Mouse (Mus musculus): ENCODE measurements at regions not wholly inside any gene's neighbourhood (a gene's known extent, or its start where the extent isn't known, plus 50 kb on each side); places are given as distances from the start of the nearest gene placed in this dataset.
"Not testable (repeated sequence)": the region's sequence is repeated elsewhere in the genome, so short reads cannot be mapped to it uniquely, and the experiment has no call there.

DNA sequence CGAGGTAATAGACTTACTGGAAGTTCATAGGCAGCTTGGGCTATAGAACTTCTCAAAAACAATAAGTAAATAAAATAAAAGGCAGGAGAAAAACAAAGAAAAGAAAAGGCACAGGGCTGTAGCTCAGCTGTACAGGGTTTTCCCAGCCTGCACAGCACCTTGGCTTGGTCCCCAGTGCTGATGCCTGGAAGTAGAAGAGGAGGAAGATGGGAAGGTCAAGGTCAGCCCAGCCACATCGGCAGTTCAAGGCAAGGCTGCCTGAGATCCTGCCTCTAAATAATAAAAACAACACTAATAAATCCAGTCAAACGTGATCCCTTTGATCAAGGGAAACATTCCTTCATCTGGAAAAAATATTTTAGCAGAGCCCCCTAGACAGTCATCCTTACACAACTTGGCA, 103.1 kb downstream of the Cenpf start:
- DNase-seq (ENCODE audit: low read depth, low spot score): no peak

DNA sequence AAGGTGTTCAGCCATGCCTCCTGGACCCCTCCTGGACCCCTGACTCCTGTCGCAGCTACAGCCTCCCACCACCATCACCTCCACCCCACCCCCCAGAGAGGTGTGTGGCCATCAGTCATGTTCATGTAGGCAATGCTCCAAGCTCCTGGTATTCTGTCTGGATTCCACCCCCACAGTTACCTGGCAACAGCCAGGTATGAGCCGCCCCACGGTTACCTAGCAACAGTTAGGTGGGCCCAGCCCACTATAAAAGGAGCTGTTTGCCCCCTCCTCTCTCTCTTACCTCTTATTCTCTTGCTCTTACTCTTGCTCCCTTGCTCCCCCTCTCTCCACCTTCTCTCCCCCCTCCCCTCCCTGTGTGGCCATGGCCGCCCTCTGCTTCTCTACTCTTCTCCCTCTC, 106.5 kb downstream of the Cenpf start:
- no peak for DNase-seq (ENCODE audit: low read depth, low spot score)

DNA sequence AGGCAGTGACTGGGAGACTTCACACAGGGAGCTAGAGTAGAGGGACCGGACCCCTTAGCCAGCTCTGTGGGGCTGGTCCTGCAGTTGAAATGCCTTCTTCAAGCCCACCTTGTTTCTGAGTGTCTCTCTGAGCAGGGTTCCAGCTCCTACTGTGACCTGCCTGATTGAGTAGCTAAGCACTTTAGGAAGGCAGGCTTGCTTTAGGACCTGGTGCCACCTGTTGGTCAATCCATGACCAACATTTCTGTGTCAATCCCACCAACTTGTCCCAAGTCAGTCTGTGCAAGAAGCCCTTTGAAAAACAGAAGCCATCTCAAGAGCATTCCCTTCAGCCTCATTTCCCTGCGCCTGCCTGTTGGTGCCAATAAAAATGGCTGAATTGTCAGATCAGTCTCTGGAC, 108.5 kb downstream of the Cenpf start:
- DNase-seq (ENCODE audit: low read depth, low spot score): peak; percentile 41

DNA sequence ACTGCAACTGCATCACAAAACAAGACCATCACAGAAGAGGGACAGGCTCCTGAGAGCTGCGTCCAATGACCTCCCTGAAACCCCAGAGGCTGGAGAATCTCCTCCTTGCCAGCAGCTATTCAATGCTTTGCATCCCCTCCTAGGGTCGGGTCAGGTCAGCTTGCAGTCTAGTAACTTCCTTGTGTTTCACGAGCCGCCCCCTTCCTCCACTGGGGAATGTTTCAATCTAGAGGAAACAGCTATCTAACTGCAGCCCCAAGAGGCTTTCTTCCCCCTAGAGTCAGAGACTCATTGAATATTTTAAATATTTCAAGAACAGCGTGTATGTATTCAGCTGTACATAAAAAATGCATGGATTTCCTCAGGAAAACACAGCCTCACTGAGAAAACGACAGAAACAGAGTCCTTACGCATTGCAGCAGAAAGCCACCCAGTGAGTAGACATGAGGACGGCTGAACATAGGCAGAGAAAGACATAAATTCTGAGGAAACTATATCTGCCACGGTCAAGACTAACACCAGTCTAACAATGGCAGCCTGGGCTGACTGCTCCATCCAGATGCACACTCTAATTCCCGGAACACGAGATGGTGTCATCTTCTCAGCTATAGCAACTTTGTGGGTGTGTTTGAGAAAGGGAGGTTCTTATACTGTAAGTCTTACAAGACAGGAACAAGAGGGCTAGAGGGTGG, 111.4 kb downstream of the Cenpf start:
- no peak for DNase-seq (ENCODE audit: low read depth, low spot score)

DNA sequence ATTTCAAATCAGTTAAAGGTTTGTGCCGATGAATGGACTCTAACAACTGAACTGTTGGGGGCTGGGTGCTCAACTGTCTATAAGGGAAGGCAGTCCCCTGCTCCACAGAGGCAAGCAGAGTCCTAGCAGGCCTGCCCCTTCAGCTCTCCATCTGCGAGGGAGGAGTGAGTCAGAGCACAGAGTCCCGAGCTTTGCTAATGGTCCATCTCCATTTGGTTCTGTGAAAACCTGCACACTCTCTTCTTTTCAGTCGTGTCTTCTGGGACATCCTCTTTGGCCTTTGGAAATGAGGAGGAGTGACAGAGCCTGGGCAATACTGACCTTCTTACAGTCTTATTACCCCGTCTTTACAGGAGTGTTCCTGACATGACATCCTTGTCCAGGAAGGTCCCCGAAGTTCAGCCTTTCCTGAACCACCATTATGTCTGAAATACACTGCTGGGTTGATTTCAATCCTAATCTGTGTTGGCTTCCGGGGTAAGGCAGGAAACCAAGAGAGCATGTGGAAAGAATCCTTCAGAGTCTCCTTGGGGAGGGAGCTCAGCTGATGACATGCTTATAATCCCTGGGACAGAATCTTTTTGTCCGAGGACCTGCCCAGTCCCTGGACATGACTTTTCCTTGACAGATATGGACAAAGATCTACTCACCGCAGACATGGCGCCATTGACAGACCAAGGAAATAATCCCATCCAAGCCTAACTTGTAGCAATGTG, 112.2 kb downstream of the Cenpf start:
- no peak for DNase-seq (ENCODE audit: low read depth, low spot score)

DNA sequence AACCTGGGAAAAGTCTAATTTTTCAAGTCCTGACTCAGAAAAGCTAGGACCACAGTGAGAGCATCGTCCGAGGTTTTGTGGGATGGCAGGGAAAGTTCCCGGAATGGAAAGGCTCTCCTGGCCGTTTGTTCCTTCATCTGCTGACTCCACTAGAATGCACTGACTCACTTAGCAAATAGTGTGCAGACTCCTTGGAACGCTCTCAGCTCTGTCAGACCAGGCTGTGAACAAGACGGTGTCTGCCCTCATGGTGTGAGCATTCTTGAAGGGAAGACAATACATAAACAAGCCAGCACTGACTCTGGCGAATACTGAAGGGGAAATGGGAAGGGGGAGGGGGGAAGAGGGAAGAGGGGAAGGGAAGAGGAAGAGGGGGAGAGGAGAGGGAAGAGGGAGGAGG, 121.4 kb downstream of the Cenpf start:
- no peak for DNase-seq (ENCODE audit: low read depth, low spot score)

DNA sequence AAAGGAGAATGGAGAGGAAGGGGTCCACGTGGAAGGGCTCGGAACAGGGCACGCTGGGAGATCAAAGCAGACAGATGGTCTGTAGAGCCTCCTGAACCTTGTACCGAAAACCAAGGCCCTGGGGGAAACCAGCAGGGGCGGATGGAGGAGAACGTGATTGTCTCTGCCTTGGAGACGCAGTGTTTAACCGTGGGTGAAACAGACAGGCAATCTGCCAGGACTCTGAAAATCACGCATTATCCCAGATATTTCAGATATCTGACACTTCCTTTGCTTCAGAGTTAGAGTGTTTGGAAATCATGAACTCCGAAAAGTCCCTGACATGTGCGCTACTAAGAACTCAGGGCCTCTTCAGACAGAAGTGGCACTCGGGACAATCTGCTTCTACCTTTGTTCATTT, 126.1 kb downstream of the Cenpf start:
- DNase-seq (ENCODE audit: low read depth, low spot score): no peak

DNA sequence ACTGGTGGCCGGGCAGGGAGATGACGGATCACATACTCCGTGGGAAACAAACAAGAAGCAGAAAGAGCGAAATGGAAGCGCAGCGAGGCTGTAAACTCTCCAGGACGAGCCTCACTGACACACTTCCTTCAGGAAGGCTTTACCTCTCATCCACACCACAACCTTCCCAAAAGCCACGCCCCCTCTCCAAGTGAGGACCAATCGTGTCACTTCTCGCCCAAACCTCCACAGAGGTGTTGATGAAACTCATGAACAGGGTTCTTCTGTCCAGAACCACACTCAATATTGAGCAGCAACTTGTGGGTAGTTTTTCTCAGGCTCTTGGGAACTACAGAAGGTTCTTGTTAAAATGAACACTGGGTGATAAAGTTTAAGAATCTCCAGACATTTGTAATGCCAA, 127.3 kb downstream of the Cenpf start:
- no peak for DNase-seq (ENCODE audit: low read depth, low spot score)

DNA sequence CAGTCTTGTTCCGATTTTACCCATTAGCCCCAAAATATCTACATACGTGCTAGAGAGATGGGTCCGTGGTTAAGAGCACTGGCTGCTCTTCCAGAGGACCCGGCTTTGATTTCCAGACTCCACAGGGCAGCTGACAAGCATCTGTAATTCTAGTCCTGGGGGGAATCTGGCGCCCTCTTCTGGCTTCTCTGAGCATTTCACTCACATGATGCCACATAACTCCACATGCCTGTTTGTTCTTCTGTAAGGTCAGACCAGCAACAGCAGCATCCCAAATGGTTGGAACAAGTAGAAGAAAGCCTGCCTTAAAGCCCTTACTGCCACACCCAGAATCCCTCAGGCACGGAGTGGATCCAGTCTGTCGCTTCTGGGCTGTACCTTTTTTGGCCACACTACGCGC, 137.0 kb downstream of the Cenpf start:
- DNase-seq (ENCODE audit: low read depth, low spot score): no peak

DNA sequence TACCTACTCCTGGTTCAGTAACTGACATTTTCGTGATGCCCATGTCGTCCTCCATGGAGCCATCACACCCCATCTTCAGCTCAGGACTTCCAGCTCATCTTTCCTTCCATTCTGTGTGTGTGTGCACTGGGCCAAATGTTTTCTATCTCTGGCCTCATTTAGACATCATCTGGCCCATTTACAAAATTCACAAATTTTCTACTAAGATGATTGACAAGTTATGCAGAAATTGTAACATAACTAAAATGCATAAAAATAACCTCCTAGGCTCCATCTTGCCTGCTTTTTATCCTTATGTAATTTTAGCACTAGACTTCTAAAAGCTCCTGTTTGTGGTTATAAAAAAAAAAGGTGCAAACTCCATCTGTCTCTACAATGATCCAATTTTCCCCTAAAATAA, 130.8 kb upstream of the Kcnk2 start:
- no peak for DNase-seq (ENCODE audit: low read depth, low spot score)

DNA sequence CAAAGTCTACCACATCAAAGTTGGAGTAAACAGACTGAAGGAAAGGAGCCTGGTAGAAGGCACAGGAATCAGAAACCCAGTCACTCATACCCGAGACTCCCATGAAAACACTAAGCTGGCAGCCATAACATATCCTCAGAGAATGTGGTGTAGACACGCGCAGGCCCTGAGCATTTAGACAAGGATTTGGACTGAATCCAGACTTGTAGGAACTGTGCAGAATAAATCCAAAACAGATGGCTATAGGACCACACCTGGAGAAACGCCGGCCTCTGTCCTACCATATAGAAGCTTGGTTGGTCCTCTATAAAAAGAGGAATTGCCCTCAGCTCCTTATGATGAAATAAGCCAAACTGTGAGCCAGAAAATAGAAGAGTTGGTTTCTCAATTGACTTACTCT, 124.3 kb upstream of the Kcnk2 start:
- no peak for DNase-seq (ENCODE audit: low read depth, low spot score)

DNA sequence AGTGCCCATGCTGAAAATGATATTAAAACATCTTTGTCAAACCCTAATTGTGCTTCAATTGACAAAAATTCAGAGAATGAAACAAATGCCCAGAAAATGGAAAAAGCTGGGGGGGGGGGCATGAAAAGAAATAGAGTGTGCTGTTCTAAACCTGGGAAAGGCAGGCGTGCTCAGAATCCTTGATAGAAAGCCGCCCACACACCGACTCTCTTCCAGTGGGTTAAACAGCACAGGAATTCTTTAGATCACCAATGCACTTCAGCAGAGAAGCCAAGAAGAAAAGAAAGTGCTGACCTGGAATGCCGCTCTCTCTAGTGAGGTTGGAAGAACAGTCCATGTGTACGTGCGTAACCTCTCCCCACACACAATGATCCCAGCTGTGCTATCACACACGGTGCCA, 113.4 kb upstream of the Kcnk2 start:
- DNase-seq (ENCODE audit: low read depth, low spot score): no peak

DNA sequence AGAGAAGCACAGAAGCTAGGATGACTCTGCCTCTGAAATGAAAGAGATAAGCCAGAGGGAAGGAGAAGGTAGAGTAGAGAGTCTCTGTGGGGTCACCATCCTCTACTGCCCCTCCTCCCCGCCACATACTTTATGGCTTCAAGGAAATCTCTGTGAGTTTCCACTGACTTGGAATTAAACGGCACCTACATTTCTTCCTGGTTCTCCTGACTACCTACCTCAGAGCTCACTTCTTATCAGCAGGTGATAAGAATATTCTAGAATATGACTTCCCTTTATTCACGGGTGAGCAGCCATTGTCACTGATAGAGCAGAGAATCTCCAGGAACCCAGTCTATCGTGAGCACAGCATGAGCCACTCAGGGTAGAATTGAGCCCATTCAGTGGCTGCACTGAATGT, 111.3 kb upstream of the Kcnk2 start:
- no peak for DNase-seq (ENCODE audit: low read depth, low spot score)

DNA sequence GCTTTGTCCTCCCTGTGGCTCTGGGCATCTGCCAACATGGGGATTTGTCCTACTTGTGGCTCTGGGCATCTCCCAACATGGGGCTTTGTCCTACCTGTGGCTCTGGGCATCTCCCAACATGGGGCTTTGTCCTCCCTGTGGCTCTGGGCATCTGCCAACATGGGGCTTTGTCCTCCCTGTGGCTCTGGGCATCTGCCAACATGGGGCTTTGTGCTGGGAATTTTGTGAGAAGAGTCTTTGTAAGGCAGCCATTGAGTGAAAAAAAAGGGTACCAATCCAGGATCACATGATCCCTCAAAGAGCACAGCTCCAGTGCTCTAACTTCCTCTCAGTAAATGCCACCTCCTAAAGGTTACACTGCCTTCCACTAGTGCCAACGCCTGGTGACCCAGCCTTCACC, 105.2 kb upstream of the Kcnk2 start:
- not testable (repeated sequence) for DNase-seq (ENCODE audit: low read depth, low spot score)

DNA sequence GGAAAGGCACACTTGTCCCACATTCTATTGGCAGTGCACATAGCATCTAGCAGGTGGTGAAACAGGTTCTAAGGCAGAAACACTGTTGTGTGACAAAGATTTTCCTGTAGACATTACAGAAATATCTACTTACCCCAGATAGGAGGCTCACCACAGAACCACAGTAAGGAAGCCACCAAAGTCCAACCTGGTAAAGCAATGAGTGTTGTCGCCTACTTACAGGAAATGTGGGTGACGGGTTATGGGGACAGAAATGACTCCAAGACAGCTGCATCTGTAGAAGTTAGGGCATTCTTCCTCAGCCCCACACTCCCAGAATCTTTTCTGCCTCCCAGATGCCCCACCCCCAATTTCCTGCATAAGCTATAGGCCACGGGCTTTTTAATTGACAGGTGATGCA, 97.6 kb upstream of the Kcnk2 start:
- no peak for DNase-seq (ENCODE audit: low read depth, low spot score)

DNA sequence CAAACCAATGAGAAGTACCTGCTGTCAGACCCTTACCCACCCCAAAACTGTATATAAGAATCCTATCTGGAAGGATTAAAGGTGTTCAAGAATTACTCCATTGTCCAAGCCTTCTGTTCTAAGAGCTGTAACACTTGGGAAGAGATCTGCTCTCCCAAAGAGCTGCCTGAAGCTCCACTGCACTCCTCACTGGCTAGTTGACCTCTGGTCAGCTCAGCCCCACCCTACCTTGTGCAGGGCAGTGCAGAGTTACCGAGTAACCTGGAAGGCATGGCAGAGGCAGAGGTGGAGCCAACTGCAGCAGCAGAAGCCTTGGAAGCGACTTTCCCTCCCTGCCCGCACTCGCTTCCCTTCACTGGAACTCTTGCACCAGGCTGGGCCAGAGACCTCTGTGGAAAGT, 97.1 kb upstream of the Kcnk2 start:
- DNase-seq (ENCODE audit: low read depth, low spot score): no peak

DNA sequence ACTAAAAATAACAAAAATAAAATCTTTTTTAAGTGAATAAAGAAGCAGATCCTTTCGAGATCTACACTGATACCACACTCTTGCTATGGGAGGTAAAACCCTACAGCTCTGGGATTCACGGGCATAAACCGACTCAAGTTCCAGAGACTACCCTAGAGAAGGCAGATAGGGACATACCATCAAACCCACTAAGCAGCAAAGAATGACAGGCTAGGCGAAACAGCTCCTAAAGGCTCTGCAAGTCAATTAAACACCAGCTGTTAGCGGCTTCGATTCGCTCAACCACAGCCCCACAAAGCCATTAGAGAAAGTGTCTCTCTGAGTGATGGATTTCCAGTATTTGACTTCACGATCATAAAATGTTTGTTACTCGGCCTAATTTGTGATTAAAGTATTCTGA, 95.0 kb upstream of the Kcnk2 start:
- DNase-seq (ENCODE audit: low read depth, low spot score): no peak

DNA sequence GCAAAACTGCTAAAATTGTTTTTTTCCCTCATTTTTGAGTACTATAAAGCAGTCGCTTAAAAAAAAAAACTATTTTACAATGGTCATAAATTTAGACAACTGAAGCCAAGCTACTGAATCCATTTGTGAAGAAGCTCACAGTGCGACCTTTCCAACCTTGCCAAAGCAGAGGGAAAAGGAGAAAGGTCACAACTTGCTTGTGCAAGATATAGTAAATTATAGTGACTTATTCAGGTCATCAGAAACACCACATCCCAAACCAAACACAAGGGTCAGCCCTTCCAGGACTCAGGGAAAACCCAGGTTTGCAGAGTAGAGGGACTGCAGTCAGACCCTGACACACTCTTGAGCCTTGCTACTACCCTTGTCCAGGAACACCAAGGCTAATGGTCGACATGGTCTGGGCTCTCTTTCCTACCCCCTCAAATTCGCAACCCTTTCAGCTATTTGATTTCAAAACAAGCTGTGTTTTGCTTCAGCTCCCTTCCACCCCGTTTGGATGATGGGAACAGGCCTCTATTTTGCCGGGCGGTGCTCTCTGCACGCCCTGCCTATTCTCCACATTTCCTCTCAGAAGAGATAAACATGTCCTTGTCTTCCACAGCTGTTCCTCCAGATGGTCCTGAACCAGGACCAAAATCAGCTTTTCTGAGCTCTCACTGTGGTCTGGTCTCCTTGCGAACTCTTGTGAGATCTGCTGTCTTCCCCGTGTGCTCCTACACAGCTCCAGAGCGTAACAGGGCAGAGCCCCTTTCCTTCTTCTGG, 93.5 kb upstream of the Kcnk2 start:
- no peak for DNase-seq (ENCODE audit: low read depth, low spot score)

DNA sequence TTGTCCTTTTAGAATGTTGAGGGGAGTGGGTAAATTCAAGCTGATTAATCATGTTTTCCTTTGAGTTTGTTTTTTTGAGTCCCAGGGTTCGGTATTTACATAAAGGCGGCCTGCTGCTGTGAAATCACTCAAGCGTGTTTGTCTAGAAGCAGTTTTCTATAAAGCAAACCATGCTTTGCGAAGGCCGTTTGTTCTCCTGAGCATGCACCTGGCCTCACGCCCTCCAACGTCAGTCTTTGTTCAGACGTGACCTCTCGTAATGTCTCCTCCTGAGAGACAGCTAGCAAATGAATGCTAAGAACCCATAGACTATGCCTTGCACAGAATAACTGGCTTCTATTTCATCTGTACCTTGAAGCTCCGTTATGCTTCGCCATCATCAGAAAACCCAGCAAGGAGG, 92.8 kb upstream of the Kcnk2 start:
- no peak for DNase-seq (ENCODE audit: low read depth, low spot score)

DNA sequence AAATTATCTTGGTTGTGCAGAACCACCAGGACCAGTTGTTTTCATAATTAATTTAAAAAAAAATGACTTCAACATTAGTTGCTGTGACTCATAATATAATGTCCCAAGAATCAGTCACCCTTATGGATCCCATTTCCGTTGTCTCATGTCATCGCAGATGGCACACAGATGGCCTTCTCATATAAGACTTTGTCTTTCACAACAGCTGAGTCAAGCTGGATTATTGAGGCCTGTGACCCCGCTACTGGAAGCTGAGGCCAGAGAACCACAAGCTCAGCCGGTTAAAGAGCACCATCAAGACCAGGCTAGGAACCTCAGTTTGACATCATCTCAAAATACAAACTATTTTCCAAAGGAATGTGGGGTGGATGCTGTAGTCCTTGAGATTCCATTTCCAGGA, 83.3 kb upstream of the Kcnk2 start:
- no peak for DNase-seq (ENCODE audit: low read depth, low spot score)

DNA sequence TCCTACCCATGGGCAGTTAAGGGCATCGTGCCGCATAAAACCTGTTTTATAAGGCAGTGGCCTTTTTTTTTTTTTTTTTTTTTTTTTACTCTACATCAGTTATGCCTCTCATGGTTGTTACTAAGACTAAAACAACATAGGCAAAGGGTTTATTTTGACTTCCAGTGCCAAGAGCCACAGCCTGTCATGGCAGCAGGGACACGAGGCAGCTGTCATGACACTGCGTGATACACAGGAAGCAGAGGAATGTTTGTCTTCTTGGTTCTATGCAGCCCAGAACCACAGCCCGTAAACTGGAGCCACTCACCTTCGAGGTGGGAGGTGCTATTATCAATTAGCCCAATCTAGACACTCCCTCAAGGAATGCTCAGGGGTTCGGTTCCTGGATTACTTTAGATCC, 81.3 kb upstream of the Kcnk2 start:
- DNase-seq (ENCODE audit: low read depth, low spot score): no peak

DNA sequence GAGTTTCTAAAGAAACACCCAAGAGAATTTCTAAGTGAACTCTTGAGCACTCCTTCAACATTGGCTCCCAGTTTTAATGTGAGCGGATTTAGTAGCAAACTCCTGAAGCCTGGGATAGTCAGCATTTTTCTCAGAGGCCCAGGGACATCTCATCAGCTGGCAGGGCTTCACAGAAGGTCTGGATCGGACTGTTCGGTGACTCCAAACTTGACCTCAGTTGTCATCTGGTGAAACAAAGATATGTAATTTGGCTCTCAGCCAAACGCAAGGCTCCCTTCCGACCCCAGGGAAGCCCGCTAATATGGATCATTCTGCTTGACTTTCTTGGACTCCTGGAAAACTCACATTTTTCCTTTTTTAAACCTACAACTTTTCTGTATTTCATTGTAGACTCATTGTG, 76.0 kb upstream of the Kcnk2 start:
- DNase-seq (ENCODE audit: low read depth, low spot score): no peak

DNA sequence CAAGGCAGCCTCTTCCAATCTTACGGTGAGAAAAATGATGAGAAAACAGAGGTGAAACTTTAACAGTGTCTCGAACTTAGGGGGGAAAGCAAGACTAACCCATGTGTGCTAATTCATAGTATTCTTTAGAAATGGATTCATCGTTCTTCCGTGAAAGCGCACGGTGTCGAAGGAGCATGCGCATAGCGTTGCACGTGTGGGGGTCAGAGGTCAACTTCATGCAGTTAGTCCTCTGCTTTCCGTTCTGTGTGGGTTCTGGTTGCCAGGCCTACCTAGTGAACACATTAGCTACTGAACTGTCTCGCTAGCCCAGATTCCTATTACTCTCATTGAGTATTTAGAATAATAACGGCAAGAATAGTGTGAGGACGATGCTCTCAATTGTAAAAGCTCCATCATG, 74.7 kb upstream of the Kcnk2 start:
- no peak for DNase-seq (ENCODE audit: low read depth, low spot score)

All from embryo, embryonic 11.5 days (tissue).